Mouse (Mus musculus) thymus, adult 2 months (tissue): Measurements from ENCODE around the gene Zfp9.

ENCODE experiments used
- CTCF ChIP-seq: fragments of 200-500 bp; IDR thresholded peaks from 2 replicates; pipeline ENCODE4 v1.5.1; 2012; ENCODE audit warnings: mild to moderate bottlenecking, control low read depth, low read length, moderate library complexity, borderline replicate concordance; ENCODE audit not compliant: control insufficient read depth, poor library complexity, insufficient read depth; ENCODE audit errors: extremely low read depth
- POLR2A ChIP-seq: fragments of 200-500 bp; IDR thresholded peaks from 2 replicates; pipeline ENCODE4 v1.6.1; 2012; ENCODE audit warnings: mild to moderate bottlenecking, low read length, control low read depth, moderate library complexity; ENCODE audit not compliant: control insufficient read depth, poor library complexity, insufficient read depth; ENCODE audit errors: extremely low read depth

GRCm38 (mm10) chr6:118457726-118458125 lies 21.4 kb downstream of the Zfp9 start:
- TF ChIP-seq POLR2A = no peak
- no peak for TF ChIP-seq CTCF
